In the genomic region with DNA sequence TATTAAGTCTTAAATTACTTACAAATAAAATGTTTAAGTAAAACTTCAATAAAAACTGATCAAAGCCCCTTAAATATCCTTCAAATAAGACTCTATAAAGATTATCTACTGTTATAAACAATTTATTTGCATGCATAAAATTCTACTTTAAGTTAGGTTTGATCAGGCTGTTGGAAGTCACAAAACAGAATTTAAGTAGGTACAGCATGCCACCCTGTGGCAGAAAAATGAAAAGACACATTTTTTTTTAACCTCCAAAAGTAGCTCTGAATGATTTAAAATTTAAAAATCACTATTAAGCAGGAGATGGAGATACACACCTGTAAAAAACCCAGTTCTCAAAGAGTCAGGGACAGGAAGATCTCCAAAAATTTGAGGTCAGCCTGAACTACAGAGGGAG, we compare ENCODE assay signal across 13 mouse cellular contexts. TPM values are rescaled to one million over a fixed set of nuclear protein-coding genes. Genes with fewer than 3 reads are reported as not detected.
DNase-seq lines count a peak whose midpoint lies in the region; ATAC-seq and TF ChIP-seq lines count a peak whose summit lies in the region.
"Had no signal": no experiment of that assay in that cellular context is flagged by ENCODE, and none has a peak within 500 bp of the region (broad histone marks: within the 10 kb centered on the region; RNA-seq: fewer than 3 reads in every experiment).

No protein-coding gene starts in this region.

- no peaks in the 10 kb centered on the region for H3K4me1 ChIP-seq in hindbrain, embryonic 14.5 days (replicated peaks; ENCODE audit: control insufficient read depth, insufficient read depth, low read length)
- H3K4me1 ChIP-seq in hindbrain, embryonic 13.5 days (replicated peaks): no peaks in the 10 kb centered on the region
- no peaks in the 10 kb centered on the region for H3K4me1 ChIP-seq in midbrain, postnatal 0 days (ENCODE audit: insufficient read depth, low read length)
- no peaks in the 10 kb centered on the region for H3K4me1 ChIP-seq in midbrain, embryonic 15.5 days
- H3K4me1 ChIP-seq: forebrain, embryonic 12.5 days; heart, embryonic 15.5 days had no signal

- no peak for ATAC-seq in CD4-positive, CD25-positive, alpha-beta regulatory T cell, adult 4 months
- ATAC-seq in hindbrain, embryonic 14.5 days (ENCODE audit: low FRiP score): no peak
- no peak for ATAC-seq in hindbrain, embryonic 13.5 days (ENCODE audit: low FRiP score)
- no peak for ATAC-seq in midbrain, postnatal 0 days (ENCODE audit: low FRiP score)
- no peak for ATAC-seq in midbrain, embryonic 15.5 days (replicated peaks)

- peak; percentile 14 for DNase-seq in CD4-positive, CD25-positive, alpha-beta regulatory T cell, adult 2 months (ENCODE audit: low read depth, low spot score)
- DNase-seq in hindbrain, embryonic 14.5 days (ENCODE audit: low spot score): peak; percentile 59
- DNase-seq in midbrain, postnatal 0 days (ENCODE audit: low spot score): peak; percentile 44
- DNase-seq in spleen, postnatal 14 days (ENCODE audit: low spot score in 2 of 2): no peak
- DNase-seq in frontal cortex, postnatal 14 days (ENCODE audit: low spot score in 2 of 2): no peak
- DNase-seq: cerebellum, adult 8-10 months; kidney, postnatal 25 days had no signal

- no peaks in the 10 kb centered on the region for H3K9me3 ChIP-seq in hindbrain, embryonic 14.5 days (ENCODE audit: control insufficient read depth, low read length)
- no peaks in the 10 kb centered on the region for H3K9me3 ChIP-seq in hindbrain, embryonic 13.5 days
- no peaks in the 10 kb centered on the region for H3K9me3 ChIP-seq in midbrain, postnatal 0 days (ENCODE audit: low read length)
- H3K9me3 ChIP-seq in midbrain, embryonic 15.5 days: no peaks in the 10 kb centered on the region
- H3K9me3 ChIP-seq: forebrain, embryonic 12.5 days; heart, embryonic 15.5 days had no signal

- H3K4me3 ChIP-seq in hindbrain, embryonic 14.5 days (replicated peaks; ENCODE audit: low read length): no peak overlapping the region
- H3K4me3 ChIP-seq in hindbrain, embryonic 13.5 days: no peak overlapping the region
- H3K4me3 ChIP-seq in midbrain, postnatal 0 days (ENCODE audit: low read depth, low read length): no peak overlapping the region
- no peak overlapping the region for H3K4me3 ChIP-seq in midbrain, embryonic 15.5 days
- H3K4me3 ChIP-seq: forebrain, embryonic 12.5 days; heart, embryonic 15.5 days had no signal

- H3K27me3 ChIP-seq in hindbrain, embryonic 14.5 days (ENCODE audit: control insufficient read depth, insufficient read depth, low read length): no peaks in the 10 kb centered on the region
- H3K27me3 ChIP-seq in hindbrain, embryonic 13.5 days: no peaks in the 10 kb centered on the region
- no peaks in the 10 kb centered on the region for H3K27me3 ChIP-seq in midbrain, postnatal 0 days (ENCODE audit: insufficient read depth, low read length)
- no peaks in the 10 kb centered on the region for H3K27me3 ChIP-seq in midbrain, embryonic 15.5 days (replicated peaks)
- H3K27me3 ChIP-seq: forebrain, embryonic 12.5 days; heart, embryonic 15.5 days had no signal

- H3K4me2 ChIP-seq in hindbrain, embryonic 14.5 days (replicated peaks): no peak overlapping the region
- no peak overlapping the region for H3K4me2 ChIP-seq in hindbrain, embryonic 13.5 days
- H3K4me2 ChIP-seq in midbrain, postnatal 0 days (ENCODE audit: low read depth, low read length, poor library complexity, severe bottlenecking): no peak overlapping the region
- no peak overlapping the region for H3K4me2 ChIP-seq in midbrain, embryonic 15.5 days
- H3K4me2 ChIP-seq: forebrain, embryonic 12.5 days; heart, embryonic 15.5 days had no signal

- H3K27ac ChIP-seq in hindbrain, embryonic 14.5 days: no peak overlapping the region
- no peak overlapping the region for H3K27ac ChIP-seq in hindbrain, embryonic 13.5 days
- no peak overlapping the region for H3K27ac ChIP-seq in midbrain, postnatal 0 days (ENCODE audit: low read depth, low read length)
- no peak overlapping the region for H3K27ac ChIP-seq in midbrain, embryonic 15.5 days
- H3K27ac ChIP-seq: forebrain, embryonic 12.5 days; heart, embryonic 15.5 days; macrophage had no signal

- peak; percentile 75 for TF ChIP-seq CTCF in midbrain, postnatal 0 days (IDR thresholded peaks at IDR 0.05)

- H3K36me3 ChIP-seq in hindbrain, embryonic 14.5 days (replicated peaks; ENCODE audit: control insufficient read depth, insufficient read depth): no peaks in the 10 kb centered on the region
- no peaks in the 10 kb centered on the region for H3K36me3 ChIP-seq in hindbrain, embryonic 13.5 days
- H3K36me3 ChIP-seq in midbrain, postnatal 0 days (ENCODE audit: insufficient read depth, low read length): no peaks in the 10 kb centered on the region
- H3K36me3 ChIP-seq in midbrain, embryonic 15.5 days (replicated peaks): no peaks in the 10 kb centered on the region
- H3K36me3 ChIP-seq: forebrain, embryonic 12.5 days; heart, embryonic 15.5 days had no signal

- no peak overlapping the region for H3K9ac ChIP-seq in hindbrain, embryonic 14.5 days
- H3K9ac ChIP-seq in hindbrain, embryonic 13.5 days: no peak overlapping the region
- H3K9ac ChIP-seq in midbrain, postnatal 0 days (replicated peaks; ENCODE audit: low read length, poor library complexity, severe bottlenecking): no peak overlapping the region
- H3K9ac ChIP-seq in midbrain, embryonic 15.5 days: no peak overlapping the region
- H3K9ac ChIP-seq: forebrain, embryonic 12.5 days; heart, embryonic 15.5 days had no signal

RNA-seq across cellular contexts. Expression of gene Gm10306, which starts 33.0 kb away (rescaled TPM):
- polyA plus RNA-seq in CD4-positive, CD25-positive, alpha-beta regulatory T cell, adult 4 months (2017; shearing (Covaris generic)): not detected
- not detected in 2 replicates for polyA plus RNA-seq in hindbrain, embryonic 14.5 days (2014; fragmentation: Nextera tagmentation; extraction: Ambion mirVana)
- 0.96 TPM in 1 of 2 replicates, not detected in the other for polyA plus RNA-seq in hindbrain, embryonic 13.5 days (2015; fragmentation: Nextera tagmentation; extraction: Ambion mirVana)
- total RNA-seq in midbrain, postnatal 0 days (2014; rRNA removed): not detected in 2 replicates
- polyA plus RNA-seq in midbrain, postnatal 0 days (2015; fragmentation: Nextera tagmentation; extraction: Ambion mirVana): 0.35 TPM in 1 of 2 replicates, not detected in the other
- 0.70 TPM in 1 of 2 replicates, not detected in the other for polyA plus RNA-seq in midbrain, embryonic 15.5 days (2015; fragmentation: Nextera tagmentation; extraction: Ambion mirVana)
- polyA plus RNA-seq: heart, embryonic 15.5 days; macrophage had no signal

RNA-seq across cellular contexts. Expression of gene Caap1, which starts 33.3 kb away (rescaled TPM):
- 1 to 10 TPM; 5.3 to 6.2 TPM for polyA plus RNA-seq in CD4-positive, CD25-positive, alpha-beta regulatory T cell, adult 4 months (2017; shearing (Covaris generic))
- 19.4 and 19.7 TPM in 2 replicates for polyA plus RNA-seq in hindbrain, embryonic 14.5 days (2014; fragmentation: Nextera tagmentation; extraction: Ambion mirVana)
- polyA plus RNA-seq in hindbrain, embryonic 13.5 days (2015; fragmentation: Nextera tagmentation; extraction: Ambion mirVana): 22.1 and 24.8 TPM in 2 replicates
- 9.2 and 13.6 TPM in 2 replicates for total RNA-seq in midbrain, postnatal 0 days (2014; rRNA removed)
- 8.8 and 9.2 TPM in 2 replicates for polyA plus RNA-seq in midbrain, postnatal 0 days (2015; fragmentation: Nextera tagmentation; extraction: Ambion mirVana)
- 16.7 and 17.3 TPM in 2 replicates for polyA plus RNA-seq in midbrain, embryonic 15.5 days (2015; fragmentation: Nextera tagmentation; extraction: Ambion mirVana)

Comparison
In these comparisons a context has a peak if more than half of its experiments do, and no peak if none do; other contexts are left out.
1. DNase-seq: peak in CD4-positive, CD25-positive, alpha-beta regulatory T cell, adult 2 months (single experiment), hindbrain, embryonic 14.5 days (single experiment) and midbrain, postnatal 0 days (single experiment); none in spleen, postnatal 14 days (0 of 2) and frontal cortex, postnatal 14 days (0 of 2).